Mouse (Mus musculus): ENCODE data around the gene Yrdc. TPM values are rescaled to one million over a fixed set of nuclear protein-coding genes. Genes with fewer than 3 reads are reported as not detected.

Yrdc gene
- polyA plus RNA-seq (2017; shearing (Covaris generic)): 100 to 1,000 TPM in 1 of 2 experiments, 10 to 100 TPM in 1; 77.7 to 103 TPM

GRCm38 (mm10) chr4:124850261-124850913, at the start of gene Yrdc:
Yrdc (plus strand) TSS chr4:124850679.

GRCm38 (mm10) chr4:124801552-124802308, 48.7 kb upstream of the Yrdc start, which contains the start of gene Mtf1:
Mtf1 (plus strand) TSS chr4:124802104.

GRCm38 (mm10) chr4:124850933-124851658, 617 bp downstream of the Yrdc start, which contains the start of gene 1110065P20Rik:
1110065P20Rik (minus strand) TSS chr4:124851196.

DNA sequence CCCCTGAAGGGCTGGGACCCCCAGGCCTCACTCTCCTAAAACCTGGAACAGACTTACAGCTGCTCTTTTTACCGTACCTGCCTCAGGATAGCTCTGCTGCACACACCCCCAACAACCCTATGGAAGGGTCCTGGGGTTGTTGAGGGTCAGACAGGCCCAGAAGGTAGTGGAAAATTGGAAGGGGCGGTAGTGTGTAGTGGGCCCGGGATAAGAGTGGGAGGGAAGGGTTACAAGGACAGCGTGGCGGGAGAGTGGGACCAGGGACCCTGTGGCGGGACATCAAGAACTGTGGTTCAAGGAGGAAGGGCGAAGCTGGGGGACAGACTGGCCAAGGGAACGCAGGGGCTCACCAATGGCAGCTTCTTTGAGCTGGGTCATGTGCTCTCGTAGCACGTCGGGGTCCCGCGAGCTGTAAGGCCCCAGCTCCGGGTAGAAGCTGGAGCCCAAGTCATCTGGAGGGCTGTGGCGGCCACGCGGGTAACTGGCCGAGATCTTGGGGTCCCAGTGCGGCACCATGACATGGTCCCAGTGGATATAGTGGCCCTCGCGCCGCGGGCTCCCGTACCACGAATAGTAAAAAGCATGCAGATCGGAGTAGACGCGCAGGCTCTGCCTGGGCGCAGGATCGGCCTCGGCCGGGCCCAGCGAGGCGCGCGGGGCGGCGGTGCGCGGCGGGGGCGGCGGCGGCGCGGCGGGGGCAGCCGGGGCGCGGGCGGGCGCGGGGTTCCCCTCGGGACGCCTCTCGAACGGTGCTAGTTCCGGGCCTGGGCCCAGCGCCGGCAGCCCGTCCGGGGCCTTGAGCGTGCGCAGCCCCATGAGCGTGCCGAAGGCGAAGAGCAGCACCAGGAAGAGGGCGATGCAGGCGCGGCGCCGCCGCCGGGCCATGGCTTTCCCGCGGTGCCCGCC, 11.1 kb downstream of the Yrdc start, which contains the start of gene Maneal:
Maneal (minus strand) TSS at position 889 of the 906 bp plus-strand sequence.

DNA sequence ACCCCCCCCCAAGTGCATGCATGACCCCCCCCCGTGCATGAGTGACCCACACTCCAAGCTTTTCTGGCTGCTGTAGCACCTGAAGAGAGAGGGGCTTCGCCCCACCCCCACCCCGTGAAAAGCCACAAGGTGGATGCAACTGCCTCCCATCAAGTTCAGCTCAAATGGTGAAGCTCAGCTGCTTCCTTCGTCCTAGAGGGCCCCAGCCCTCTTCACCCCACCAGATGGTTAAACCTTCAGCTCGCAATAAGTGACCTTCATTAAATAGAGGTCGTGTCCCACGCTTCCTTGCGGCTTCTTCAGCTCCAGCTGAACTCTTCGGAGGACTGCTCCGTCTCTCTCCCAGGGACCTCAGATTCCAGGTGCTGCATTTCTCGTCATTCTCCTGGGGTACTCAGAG, 30.1 kb downstream of the Yrdc start, which contains the start of gene Epha10:
Epha10 (plus strand) TSS at position 301 of the 400 bp plus-strand sequence.

Other genes starting within 250 kb of the Yrdc start
- gene 3100002H09Rik, start 239.9 kb upstream of the Yrdc start, polyA plus RNA-seq (2017; shearing (Covaris generic)): 1 to 10 TPM in 1 of 2 experiments, under 1 TPM in 1; 0.78 to 1.3 TPM
- under 1 TPM; 0.14 to 0.59 TPM for gene Pou3f1, start 193.9 kb upstream of the Yrdc start, polyA plus RNA-seq (2017; shearing (Covaris generic))
- gene Utp11, start 157.1 kb upstream of the Yrdc start, polyA plus RNA-seq (2017; shearing (Covaris generic)): 10 to 100 TPM; 64.3 to 72.2 TPM
- 1 to 10 TPM; 1.2 TPM for gene Fhl3, start 150.0 kb upstream of the Yrdc start, polyA plus RNA-seq (2017; shearing (Covaris generic))
- 100 to 1,000 TPM; 121 to 134 TPM for gene Sf3a3, start 135.9 kb upstream of the Yrdc start, polyA plus RNA-seq (2017; shearing (Covaris generic))
- gene Inpp5b, start 108.8 kb upstream of the Yrdc start, polyA plus RNA-seq (2017; shearing (Covaris generic)): 100 to 1,000 TPM; 135 to 166 TPM
- gene Mtf1, start 48.6 kb upstream of the Yrdc start, polyA plus RNA-seq (2017; shearing (Covaris generic)): 10 to 100 TPM; 17.9 to 18.0 TPM
- gene 1110065P20Rik, start 517 bp downstream of the Yrdc start, polyA plus RNA-seq (2017; shearing (Covaris generic)): 10 to 100 TPM; 20.0 to 21.1 TPM
- gene Maneal, start 11.5 kb downstream of the Yrdc start, polyA plus RNA-seq (2017; shearing (Covaris generic)): 1 to 10 TPM; 3.8 to 4.4 TPM
- gene Epha10, start 30.2 kb downstream of the Yrdc start, polyA plus RNA-seq (2017; shearing (Covaris generic)): 1 to 10 TPM in 1 of 2 experiments, under 1 TPM in 1; 0.37 to 1.1 TPM
- 10 to 100 TPM; 12.9 to 13.8 TPM for gene 9930104L06Rik, start 86.4 kb downstream of the Yrdc start, polyA plus RNA-seq (2017; shearing (Covaris generic))
- gene Cdca8, start 88.6 kb downstream of the Yrdc start, polyA plus RNA-seq (2017; shearing (Covaris generic)): 10 to 100 TPM in 1 of 2 experiments, 1 to 10 TPM in 1; 7.8 to 10.1 TPM
- not detected for gene Rspo1, start 135.8 kb downstream of the Yrdc start, polyA plus RNA-seq (2017; shearing (Covaris generic))
- gene Gnl2, start 165.9 kb downstream of the Yrdc start, polyA plus RNA-seq (2017; shearing (Covaris generic)): 10 to 100 TPM; 74.4 to 85.0 TPM
- under 1 TPM in 1 of 2 experiments, not detected in 1; 0.31 TPM for gene Dnali1, start 215.0 kb downstream of the Yrdc start, polyA plus RNA-seq (2017; shearing (Covaris generic))
- gene Snip1, start 216.0 kb downstream of the Yrdc start, polyA plus RNA-seq (2017; shearing (Covaris generic)): 10 to 100 TPM; 38.5 to 40.9 TPM
- gene Meaf6, start 234.5 kb downstream of the Yrdc start, polyA plus RNA-seq (2017; shearing (Covaris generic)): 10 to 100 TPM; 54.4 to 63.7 TPM

Data from inflammation-experienced regulatory T-cells (primary cell).